Mouse (Mus musculus) cerebellum, adult 2 months (tissue): ENCODE data around the gene Sec11a.

Experiments
- CTCF ChIP-seq: fragments of 200-500 bp; IDR thresholded peaks from 2 replicates; pipeline ENCODE4 v1.5.1; 2011; ENCODE audit warnings: low read depth, mild to moderate bottlenecking, control low read depth, low read length, moderate library complexity, borderline replicate concordance; ENCODE audit not compliant: insufficient read depth
- POLR2A ChIP-seq: fragments of 200-500 bp; IDR thresholded peaks from 2 replicates; pipeline ENCODE4 v1.6.1; 2011; ENCODE audit warnings: low read length, control low read depth, borderline replicate concordance; ENCODE audit not compliant: insufficient read depth

- no peak for TF ChIP-seq CTCF
- no peak for TF ChIP-seq POLR2A
Measured at GRCm38 (mm10) chr7:80863520-80863919, 84.1 kb downstream of the Sec11a start.
